Mouse (Mus musculus): Measurements from ENCODE around the gene Myh8. TPM values are rescaled to one million over a fixed set of nuclear protein-coding genes. Genes with fewer than 3 reads are reported as not detected.

Gene Myh8
- polyA plus RNA-seq, 1 experiment: not detected

GRCm38 (mm10) chr11:67358031-67358430, 81.1 kb downstream of the Myh8 start:
- Histone ChIP-seq H3K4me3 (ENCODE audit: insufficient read depth, low read length) (no peak overlapping the region), H3K27ac (ENCODE audit: insufficient read depth, low read depth, low read length) (no peak overlapping the region), H3K4me1 (ENCODE audit: control insufficient read depth, insufficient read depth, low read length) (no peaks in the 10 kb centered on the region)
- no peak for TF ChIP-seq POLR2A (IDR thresholded peaks at IDR 0.05; ENCODE audit: borderline replicate concordance, low read depth, low read length)
- TF ChIP-seq CTCF (IDR thresholded peaks at IDR 0.05; ENCODE audit: low read depth, low read length): no peak

Other genes with a start within 250 kb of the Myh8 start
- 29.4 and 30.6 TPM in 2 replicates for gene Adprm, start 224.5 kb upstream of the Myh8 start, polyA plus RNA-seq (2012; ENCODE audit: insufficient read depth, insufficient read length, missing spikeins)
- 8.7 and 8.8 TPM in 2 replicates for gene Sco1, start 224.5 kb upstream of the Myh8 start, polyA plus RNA-seq (2012; ENCODE audit: insufficient read depth, insufficient read length, missing spikeins)
- not detected in 2 replicates for gene Myh3, start 198.8 kb upstream of the Myh8 start, polyA plus RNA-seq (2012; ENCODE audit: insufficient read depth, insufficient read length, missing spikeins)
- gene Myh2, start 106.1 kb upstream of the Myh8 start, polyA plus RNA-seq (2012; ENCODE audit: insufficient read depth, insufficient read length, missing spikeins): not detected in 2 replicates
- 0.25 and 0.29 TPM in 2 replicates for gene Myh1, start 77.1 kb upstream of the Myh8 start, polyA plus RNA-seq (2012; ENCODE audit: insufficient read depth, insufficient read length, missing spikeins)
- 0.27 and 0.41 TPM in 2 replicates for gene Myh4, start 39.1 kb upstream of the Myh8 start, polyA plus RNA-seq (2012; ENCODE audit: insufficient read depth, insufficient read length, missing spikeins)
- gene Myh13, start 44.5 kb downstream of the Myh8 start, polyA plus RNA-seq (2012; ENCODE audit: insufficient read depth, insufficient read length, missing spikeins): not detected in 2 replicates
- 315 and 355 TPM in 2 replicates for gene Gas7, start 178.3 kb downstream of the Myh8 start, polyA plus RNA-seq (2012; ENCODE audit: insufficient read depth, insufficient read length, missing spikeins)